Mouse (Mus musculus) C2C12 (cell line): ENCODE data around the gene Exoc4. TPM values are rescaled to one million over a fixed set of nuclear protein-coding genes. Genes with fewer than 3 reads are reported as not detected.

Experiments used
- H3K27me3 ChIP-seq: one replicate; pipeline ENCODE4 v1.6.1; 2011; ENCODE audit not compliant: control insufficient read depth, insufficient read depth, insufficient read length
- H3K36me3 ChIP-seq: one replicate; pipeline ENCODE4 v1.6.1; 2011; ENCODE audit not compliant: control insufficient read depth, insufficient read depth
- H3K4me3 ChIP-seq: one replicate; pipeline ENCODE4 v1.5.1; 2011; ENCODE audit warnings: mild to moderate bottlenecking, control low read depth; ENCODE audit not compliant: poor library complexity, insufficient read depth, severe bottlenecking
- H3K79me2 ChIP-seq: one replicate; pipeline ENCODE4 v1.6.1; 2011; ENCODE audit not compliant: control insufficient read depth, insufficient read depth
- H3K79me3 ChIP-seq: one replicate; pipeline ENCODE4 v1.6.1; 2011; ENCODE audit warnings: low read depth, control low read depth
- H3ac ChIP-seq: one replicate; pipeline ENCODE3; 2011; ENCODE audit warnings: low read depth; ENCODE audit not compliant: control insufficient read depth, insufficient read length
- CEBPB ChIP-seq: IDR thresholded peaks from one replicate; pipeline ENCODE4 v1.6.1; 2011; ENCODE audit warnings: low read depth, mild to moderate bottlenecking, control low read depth, moderate library complexity
- CTCF ChIP-seq: IDR thresholded peaks from one replicate; pipeline ENCODE4 v1.5.1; 2011; ENCODE audit not compliant: control insufficient read depth, insufficient read depth, insufficient read length
- FOSL1 ChIP-seq: IDR thresholded peaks from one replicate; pipeline ENCODE4 v1.8.0; 2011; ENCODE audit warnings: mild to moderate bottlenecking, low read length; ENCODE audit not compliant: poor library complexity, insufficient read depth, severe bottlenecking
- MAX ChIP-seq: IDR thresholded peaks from one replicate; pipeline ENCODE4 v1.6.1; 2011; ENCODE audit warnings: mild to moderate bottlenecking, control low read depth
- MYOD1 ChIP-seq: IDR thresholded peaks from one replicate; pipeline ENCODE4 v1.6.1; 2011; ENCODE audit warnings: low read depth; ENCODE audit not compliant: control insufficient read depth, insufficient read length
- MYOG ChIP-seq: IDR thresholded peaks from one replicate; pipeline ENCODE4 v1.6.1; 2011; ENCODE audit not compliant: control insufficient read depth, insufficient read length; ENCODE audit errors: extremely low read depth
- USF1 ChIP-seq: IDR thresholded peaks from one replicate; pipeline ENCODE4 v1.6.1; 2011; ENCODE audit warnings: low read depth, mild to moderate bottlenecking, control low read depth, moderate library complexity
- polyA plus RNA-seq: library from polyadenylated mRNA; unstranded; fragments of >200 nt; fragmentation: generic; extraction: Trizol; gene quantifications from one replicate; pipeline ENCODE4 v1.2.1, GENCODE M21; 2012; ENCODE audit warnings: missing spikeins

Gene Exoc4
- polyA plus RNA-seq, 1 experiment, result 20.6 TPM

DNA sequence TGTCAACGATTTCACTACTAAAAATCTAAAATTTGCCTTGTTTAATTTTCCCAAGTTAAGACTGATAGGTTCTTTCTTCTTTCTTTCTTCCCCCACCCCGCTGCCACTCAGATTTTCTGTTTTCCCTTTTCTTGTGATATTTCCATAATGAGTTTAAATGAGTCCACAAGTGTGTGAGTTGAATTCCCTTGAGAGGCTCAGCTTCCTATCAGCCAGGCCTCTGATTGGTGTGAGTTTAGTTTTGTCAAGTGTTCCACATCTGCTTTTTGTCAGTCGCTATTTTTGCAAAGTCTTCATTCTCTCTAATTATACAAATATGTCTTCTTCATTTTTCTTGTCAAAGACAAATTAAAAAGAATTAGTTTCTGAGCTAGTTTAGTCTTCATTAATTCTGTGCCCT is 160.7 kb downstream of the Exoc4 start:
- H3K27me3 ChIP-seq, result no peaks in the 10 kb centered on the region
- TF ChIP-seq MAX, result no peak
- no peaks in the 10 kb centered on the region for H3K36me3 ChIP-seq

GRCm38 (mm10) chr6:33425007-33425406 is 176.1 kb downstream of the Exoc4 start:
- no peak overlapping the region for H3ac ChIP-seq
- TF ChIP-seq CTCF (no peak), MAX (no peak), USF1 (no peak), FOSL1 (no peak), MYOG (no peak)
- no peaks in the 10 kb centered on the region for H3K36me3 ChIP-seq
- H3K79me3 ChIP-seq, result peaks cover 1% of the 10 kb centered on the region
- H3K4me3 ChIP-seq, result no peak overlapping the region
- no peaks in the 10 kb centered on the region for H3K79me2 ChIP-seq
- H3K27me3 ChIP-seq, result no peaks in the 10 kb centered on the region

More for the DNA sequence above, 160.7 kb downstream of the Exoc4 start:
- Histone ChIP-seq H3K4me3 (no peak overlapping the region), H3K79me3 (no peaks in the 10 kb centered on the region), H3ac (no peak overlapping the region), H3K79me2 (no peaks in the 10 kb centered on the region)

DNA sequence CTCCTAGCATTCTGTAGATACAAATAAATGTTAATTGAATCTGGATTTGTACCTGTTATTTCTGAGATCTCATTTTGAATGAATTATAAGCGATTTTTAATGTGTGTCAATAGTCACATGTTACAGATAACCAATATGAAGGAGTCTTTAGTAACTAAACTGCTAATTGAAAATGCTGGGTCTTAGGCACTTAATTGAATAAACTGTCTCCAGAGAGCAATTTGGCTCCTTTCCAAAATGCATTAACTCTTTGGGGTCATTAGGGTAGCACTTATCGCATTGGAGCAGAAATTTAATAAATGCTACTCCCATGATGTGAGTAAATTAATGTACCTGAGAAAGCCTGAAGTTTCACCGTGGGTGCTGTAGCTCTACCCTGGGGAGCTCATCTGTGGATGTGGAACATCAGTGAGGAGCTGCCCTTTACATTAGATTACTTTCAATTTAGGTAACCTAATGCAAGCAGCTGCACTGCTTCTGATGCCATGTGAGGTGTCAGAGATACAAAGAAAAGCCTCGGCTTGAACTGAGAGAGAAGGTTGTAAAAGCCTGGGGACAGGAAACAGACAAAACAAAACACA is 182.4 kb downstream of the Exoc4 start:
- H3K79me3 ChIP-seq, result peaks cover 1% of the 10 kb centered on the region
- TF ChIP-seq MYOD1 (no peak), MYOG (no peak), MAX (no peak), USF1 (no peak), FOSL1 (no peak), CEBPB (no peak), CTCF (no peak)
- no peaks in the 10 kb centered on the region for H3K27me3 ChIP-seq
- no peak overlapping the region for H3K4me3 ChIP-seq
- H3K79me2 ChIP-seq, result no peaks in the 10 kb centered on the region
- H3ac ChIP-seq, result no peak overlapping the region
- H3K36me3 ChIP-seq, result no peaks in the 10 kb centered on the region

DNA sequence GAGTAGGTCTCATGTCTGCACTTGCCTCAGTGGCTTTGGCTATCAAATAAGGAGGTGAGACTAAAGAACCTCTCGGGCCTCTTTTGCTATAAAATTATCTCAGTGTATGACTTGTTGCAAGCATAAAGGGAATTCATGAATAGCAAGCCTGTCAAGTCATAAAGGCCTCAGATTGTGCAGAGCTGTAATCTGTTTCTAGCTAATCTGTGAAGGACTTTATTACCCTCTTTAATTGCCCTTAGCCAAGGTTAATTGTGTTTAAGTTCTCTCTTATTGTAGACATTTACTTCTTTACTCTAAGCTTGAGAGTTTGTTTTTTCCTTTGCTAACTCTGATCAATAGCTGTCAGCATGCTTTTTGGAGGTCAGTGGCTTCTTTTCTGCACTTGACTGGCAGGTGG is 191.6 kb downstream of the Exoc4 start:
- Histone ChIP-seq H3K4me3 (no peak overlapping the region), H3K79me3 (no peaks in the 10 kb centered on the region), H3K36me3 (peaks cover 7% of the 10 kb centered on the region), H3K79me2 (no peaks in the 10 kb centered on the region), H3ac (no peak overlapping the region), H3K27me3 (no peaks in the 10 kb centered on the region)
- TF ChIP-seq CEBPB, result no peak
- no peak for TF ChIP-seq MYOG
- TF ChIP-seq CTCF, result no peak
- no peak for TF ChIP-seq USF1
- TF ChIP-seq FOSL1, result no peak
- no peak for TF ChIP-seq MAX
- TF ChIP-seq MYOD1, result no peak

GRCm38 (mm10) chr6:33453810-33454209 is 204.9 kb downstream of the Exoc4 start:
- H3K4me3 ChIP-seq, result no peak overlapping the region
- H3K79me3 ChIP-seq, result no peaks in the 10 kb centered on the region
- no peaks in the 10 kb centered on the region for H3K36me3 ChIP-seq
- no peaks in the 10 kb centered on the region for H3K79me2 ChIP-seq
- TF ChIP-seq MYOD1, result no peak
- TF ChIP-seq CEBPB, result no peak
- no peak for TF ChIP-seq MYOG
- TF ChIP-seq MAX, result no peak
- TF ChIP-seq CTCF, result no peak
- no peak for TF ChIP-seq FOSL1
- no peak for TF ChIP-seq USF1
- H3K27me3 ChIP-seq, result no peaks in the 10 kb centered on the region
- no peak overlapping the region for H3ac ChIP-seq

- Histone ChIP-seq H3K27me3 (no peaks in the 10 kb centered on the region), H3K4me3 (no peak overlapping the region), H3ac (no peak overlapping the region), H3K36me3 (no peaks in the 10 kb centered on the region), H3K79me3 (no peaks in the 10 kb centered on the region), H3K79me2 (no peaks in the 10 kb centered on the region)
- TF ChIP-seq MYOD1 (no peak), MYOG (no peak), USF1 (no peak), CTCF (no peak), MAX (no peak), FOSL1 (no peak), CEBPB (no peak)
These were observed 205.5 kb downstream of the Exoc4 start for GRCm38 (mm10) chr6:33454354-33454753.
